Mouse (Mus musculus) spleen, postnatal 10 days (tissue): ENCODE data around the gene Pex14.
A peak's percentile ranks its signal among the peaks of the same experiment; 100 is the strongest.

ENCODE experiments used
- DNase-seq, 2 experiments: peaks; one replicate each; pipeline ENCODE4 v3.0.0; 2021 to 2022; ENCODE audit warnings: low spot score in 2 of 2

Gene Pex14

DNA sequence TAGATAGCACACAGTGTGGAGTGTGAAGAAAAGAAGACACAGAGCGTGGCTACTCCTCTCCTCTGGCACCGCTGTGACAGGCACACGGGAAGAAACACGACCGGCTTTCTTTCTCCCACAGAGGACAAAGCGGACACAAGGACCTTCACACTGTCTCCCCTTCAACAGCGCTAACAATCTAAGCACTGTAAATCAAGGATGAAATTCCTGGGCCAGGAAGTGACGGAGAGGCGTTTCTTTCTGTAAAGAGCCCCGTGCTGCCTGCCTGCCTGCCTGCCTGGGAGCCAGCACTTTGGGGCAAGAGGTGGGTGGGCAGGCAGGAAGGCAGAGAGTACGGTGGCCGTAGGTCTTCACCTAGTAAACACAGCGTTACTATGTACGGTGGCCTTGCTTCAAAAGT lies 42.2 kb downstream of the Pex14 start:
- no peak for DNase-seq

- no peak for DNase-seq
Measured at GRCm38 (mm10) chr4:149056957-149057356, 42.7 kb downstream of the Pex14 start.

GRCm38 (mm10) chr4:149055847-149056246 lies 43.8 kb downstream of the Pex14 start:
- no peak for DNase-seq

DNA sequence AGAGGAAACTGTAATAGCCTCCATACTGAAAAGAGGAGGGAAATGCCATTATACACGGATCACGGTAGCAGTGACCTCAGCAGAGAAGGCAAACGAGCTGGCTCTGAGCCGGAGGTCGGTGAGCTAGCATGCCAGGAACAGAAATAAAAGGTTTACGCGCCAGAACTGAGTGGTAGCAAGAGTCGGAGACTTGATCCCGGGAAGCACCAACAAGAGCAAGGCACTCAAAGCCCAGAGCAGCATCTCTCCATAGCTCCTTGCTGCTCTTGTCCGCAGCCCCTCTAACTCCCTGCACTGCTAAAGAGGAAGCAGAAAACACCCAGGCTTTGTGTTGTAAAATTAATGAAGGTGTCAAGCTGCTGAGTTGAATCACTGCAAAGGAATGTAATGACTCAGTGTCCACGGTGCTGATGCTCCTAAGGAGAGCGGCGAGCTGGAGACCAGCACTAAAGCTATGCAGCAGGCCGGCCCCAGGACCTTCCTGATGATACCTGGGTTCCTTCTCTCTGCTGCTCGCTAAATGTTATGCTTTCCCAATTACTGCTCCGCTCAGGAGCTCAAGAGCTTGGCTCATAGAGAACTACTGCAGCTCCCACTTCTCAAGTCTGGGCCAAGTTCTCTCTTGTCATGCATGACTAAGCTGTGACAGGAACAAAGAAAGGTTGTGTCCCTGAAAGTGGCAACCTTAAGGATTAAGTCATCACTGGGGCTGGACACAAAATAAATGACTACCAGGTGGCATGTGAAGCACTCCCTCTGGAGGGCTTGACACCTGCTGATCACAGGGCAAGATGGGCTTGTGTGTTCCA lies 50.1 kb downstream of the Pex14 start:
- no peak for DNase-seq

GRCm38 (mm10) chr4:149048625-149049228 lies 50.9 kb downstream of the Pex14 start:
- peak in 1 of 2 experiments; percentile 43 for DNase-seq

DNA sequence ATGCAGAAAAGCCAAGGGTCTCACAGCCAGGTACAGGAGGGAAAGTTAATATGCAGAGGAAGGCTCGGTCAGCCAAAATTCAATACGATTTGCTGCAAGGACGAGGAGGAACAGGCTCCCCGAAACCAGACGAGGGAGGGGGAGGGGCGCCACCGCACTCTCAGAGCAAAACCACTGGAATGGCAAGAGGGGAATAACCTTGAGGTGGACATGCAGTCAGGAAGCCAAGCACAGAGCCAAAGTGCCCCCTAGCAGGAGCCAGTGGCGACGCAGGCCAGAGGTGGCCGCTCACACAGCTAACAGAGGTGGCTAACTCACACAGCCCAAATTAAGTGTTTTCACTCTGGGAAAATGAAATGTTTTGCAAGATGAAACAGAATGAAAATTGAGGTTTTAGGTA lies 52.3 kb downstream of the Pex14 start:
- peak in 1 of 2 experiments; percentile 37 for DNase-seq

- DNase-seq: no peak
Measured at GRCm38 (mm10) chr4:149045885-149046284, 53.8 kb downstream of the Pex14 start.

- no peak for DNase-seq
Measured at GRCm38 (mm10) chr4:149040289-149040688, 59.4 kb downstream of the Pex14 start.

- no peak for DNase-seq
Measured at GRCm38 (mm10) chr4:149037706-149038105, 62.0 kb downstream of the Pex14 start.

DNA sequence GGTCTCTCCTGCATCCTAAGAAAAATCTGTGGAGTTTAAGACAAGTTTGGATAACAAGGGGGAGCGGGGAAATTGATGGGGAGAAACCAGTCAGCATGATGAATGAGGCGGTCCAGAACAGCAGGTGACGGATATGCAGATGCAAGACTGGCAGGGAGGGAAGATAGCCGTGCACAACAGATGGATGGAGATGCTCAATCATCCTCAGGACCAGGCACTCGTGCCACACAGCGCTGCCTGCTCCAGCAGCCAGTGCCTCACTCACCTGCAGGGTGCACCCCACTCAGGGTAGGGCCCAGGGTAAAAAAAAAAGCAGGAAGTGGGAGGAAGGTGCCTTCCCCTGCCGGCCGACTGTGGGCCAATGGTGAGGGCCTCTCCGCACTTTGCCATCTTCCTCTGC lies 63.1 kb downstream of the Pex14 start:
- no peak for DNase-seq

DNA sequence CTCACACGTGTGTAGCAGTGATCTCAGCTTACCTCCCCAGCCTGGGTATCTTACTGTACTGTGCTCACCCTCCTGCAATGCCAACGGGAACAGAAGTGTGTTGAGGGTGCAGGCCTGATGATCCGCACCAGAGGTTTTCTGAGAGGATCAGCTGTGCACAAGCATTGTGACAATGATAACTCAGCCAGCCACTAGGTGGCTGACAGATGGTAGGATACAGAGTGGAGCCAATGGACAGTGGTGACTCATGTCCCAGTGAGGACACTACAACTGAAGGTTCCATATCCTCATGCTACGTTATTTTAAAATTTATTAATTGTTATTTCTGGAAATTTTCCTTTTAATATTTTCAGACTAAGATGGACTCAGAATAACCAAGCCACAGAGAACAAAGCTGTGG lies 68.2 kb downstream of the Pex14 start:
- DNase-seq: no peak

GRCm38 (mm10) chr4:149027571-149027970 lies 72.1 kb downstream of the Pex14 start:
- no peak for DNase-seq

DNA sequence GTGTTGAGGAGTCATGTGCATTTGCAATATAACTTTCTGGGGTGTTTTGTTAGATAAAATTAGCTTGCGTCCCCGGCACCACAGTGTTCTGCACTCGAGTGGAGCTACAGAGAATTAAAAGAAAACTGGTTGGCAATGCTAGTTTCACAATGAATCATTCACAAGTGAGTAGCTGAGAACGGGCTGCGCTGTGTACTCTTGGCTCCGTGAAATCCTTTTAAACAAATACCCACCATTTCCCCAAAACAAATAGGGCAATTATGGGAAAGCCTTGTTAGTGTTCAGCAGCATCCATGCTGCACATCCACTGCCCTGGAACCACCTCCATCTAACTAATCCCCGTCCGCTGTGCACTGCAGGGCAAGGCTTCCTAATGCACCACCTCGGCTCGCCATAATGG lies 74.4 kb downstream of the Pex14 start:
- no peak for DNase-seq

DNA sequence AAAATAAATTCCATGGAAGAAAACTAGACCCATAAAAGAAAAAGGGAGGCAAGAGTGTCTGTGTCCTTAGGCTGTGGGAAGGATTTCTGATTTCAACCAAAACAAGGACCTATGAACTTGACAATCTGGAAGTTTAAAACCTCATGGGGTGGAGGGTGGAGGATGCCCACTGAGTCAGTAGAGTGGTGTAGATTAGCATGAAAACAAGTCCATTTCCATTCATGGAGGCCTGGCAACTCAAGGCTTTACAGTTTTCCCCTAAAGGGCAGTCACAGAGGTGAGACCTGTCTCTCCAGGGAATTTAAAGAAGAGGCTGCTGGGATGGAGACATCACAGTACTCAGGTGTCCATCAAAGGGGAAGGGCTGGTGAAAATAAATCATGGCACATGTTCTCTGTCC lies 78.7 kb downstream of the Pex14 start:
- DNase-seq: no peak

GRCm38 (mm10) chr4:149019456-149019855 lies 80.2 kb downstream of the Pex14 start:
- no peak for DNase-seq

GRCm38 (mm10) chr4:149006756-149007155 lies 92.9 kb downstream of the Pex14 start:
- DNase-seq: no peak

- DNase-seq: no peak
Measured at GRCm38 (mm10) chr4:149006107-149006506, 93.6 kb downstream of the Pex14 start.

- no peak for DNase-seq
Measured at GRCm38 (mm10) chr4:149002441-149003093, 97.1 kb downstream of the Pex14 start.

- DNase-seq: no peak
Measured at GRCm38 (mm10) chr4:149001515-149001914, 98.2 kb downstream of the Pex14 start.

- no peak for DNase-seq
Measured at GRCm38 (mm10) chr4:149000746-149001145, 98.9 kb downstream of the Pex14 start.

DNA sequence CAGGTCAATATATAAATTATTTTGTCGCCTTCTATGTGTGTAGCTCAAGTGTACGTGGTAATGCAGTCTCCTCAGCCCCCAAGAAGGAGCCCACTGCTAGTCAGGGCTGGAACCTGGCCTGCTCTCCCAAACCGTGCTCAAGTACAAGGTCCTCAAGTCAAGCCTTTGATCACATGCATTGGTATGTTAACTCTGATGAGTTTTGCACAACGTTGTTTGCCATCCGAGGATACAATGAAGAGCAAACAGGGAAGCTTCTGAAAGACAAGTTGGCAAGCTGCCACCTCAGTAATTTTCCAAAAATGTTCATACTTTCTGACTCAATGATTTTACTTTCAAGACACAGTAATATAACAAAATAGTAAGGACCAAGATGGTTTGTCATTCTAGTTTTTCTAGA lies 105.7 kb downstream of the Pex14 start:
- no peak for DNase-seq

GRCm38 (mm10) chr4:148990038-148990437 lies 109.6 kb downstream of the Pex14 start:
- DNase-seq: no peak
